In genomic region chr2:112517218-112517617, GRCm38 (mm10) we compare ENCODE assay signal across 31 mouse cellular contexts. TPM values are rescaled to one million over a fixed set of nuclear protein-coding genes. Genes with fewer than 3 reads are reported as not detected.
"Had no signal": no experiment of that assay in that cellular context is flagged by ENCODE, and none has a peak within 500 bp of the region (broad histone marks: within the 10 kb centered on the region; RNA-seq: fewer than 3 reads in every experiment).

No protein-coding gene starts in this region.

- ATAC-seq: hindbrain, postnatal 0 days; intestine, embryonic 16.5 days had no signal

- DNase-seq: gastrocnemius, adult 2 months; gastrocnemius, postnatal 10 days; gastrocnemius, postnatal 25 days; heart, adult 18-20 months; heart, postnatal 10 days; kidney, adult 11 months; kidney, adult 2 months; kidney, adult 9 months; kidney, postnatal 14 days; kidney, postnatal 36 days; layer of hippocampus, adult 9-11 months; liver had no signal

RNA-seq across cellular contexts. Expression of gene Chrm5, which starts 36.6 kb away (rescaled TPM):
- total RNA-seq: gastrocnemius, postnatal 25 days; heart, adult 18-20 months; heart, adult 8-10 months; heart, postnatal 10 days; heart, postnatal 25 days; hematopoietic stem cell, adult 5-6 weeks had no signal
- polyA plus RNA-seq: gonadal fat pad, adult 2 months; heart, embryonic 10.5 days; heart, embryonic 12.5 days; heart, embryonic 14.5 days; heart, embryonic 16.5 days; intestine, embryonic 14.5 days; intestine, embryonic 16.5 days; kidney, adult 2 months; kidney, postnatal 0 days; large intestine, adult 2 months; limb, embryonic 10.5 days; limb, embryonic 12.5 days; limb, embryonic 14.5 days; liver, embryonic 11.5 days; liver, embryonic 14.5 days; liver, embryonic 16.5 days had no signal
